ENCODE assay signal across 8 mouse cellular contexts in genomic region chr6:134917087-134917486, GRCm38 (mm10). TPM values are rescaled to one million over a fixed set of nuclear protein-coding genes. Genes with fewer than 3 reads are reported as not detected.
A peak's percentile ranks its signal among the peaks of the same experiment; 100 is the strongest.
DNase-seq lines count a peak whose midpoint lies in the region; ATAC-seq and TF ChIP-seq lines count a peak whose summit lies in the region.

No protein-coding gene starts in this region.

- peak overlapping the region; percentile 59 for H3K4me2 ChIP-seq in embryonic facial prominence, embryonic 11.5 days (ENCODE audit: low read depth, low read length)
- peak overlapping the region; percentile 75 for H3K4me2 ChIP-seq in heart, embryonic 14.5 days (ENCODE audit: low read length)
- H3K4me2 ChIP-seq in kidney, postnatal 0 days (ENCODE audit: low read length): peak overlapping the region; percentile 90
- peak overlapping the region; percentile 78 for H3K4me2 ChIP-seq in lung, embryonic 15.5 days

- no peaks in the 10 kb centered on the region; the same call in 1 of the 2 replicates for H3K4me1 ChIP-seq in embryonic facial prominence, embryonic 11.5 days (ENCODE audit: control insufficient read depth, insufficient read depth, low read length)
- H3K4me1 ChIP-seq in heart, embryonic 14.5 days (ENCODE audit: control insufficient read depth in 2 of 2, insufficient read depth in 2 of 2, low read length in 2 of 2): peaks cover 8 to 14% of the 10 kb centered on the region in 2 experiments
- H3K4me1 ChIP-seq in kidney, postnatal 0 days (replicated peaks; ENCODE audit: insufficient read depth, low read length): peaks cover 4% of the 10 kb centered on the region; the same call in 1 of the 2 replicates
- peaks cover 20% of the 10 kb centered on the region for H3K4me1 ChIP-seq in lung, embryonic 15.5 days

- TF ChIP-seq CTCF in kidney, postnatal 0 days (IDR thresholded peaks at IDR 0.05; ENCODE audit: low read depth): no peak

- DNase-seq in CD4-positive helper T cell, adult 2 months (ENCODE audit: low read depth, low spot score): peak; percentile 67
- peak; percentile 45 for DNase-seq in R1 (ENCODE audit: low read depth, low spot score)
- peak; percentile 69 for DNase-seq in embryonic facial prominence, embryonic 11.5 days (ENCODE audit: low spot score)
- DNase-seq in kidney, postnatal 0 days (ENCODE audit: low spot score): peak; percentile 92
- DNase-seq in ovary, postnatal 10 days (ENCODE audit: low spot score): peak; percentile 28
- no peak for DNase-seq in Muller cell, postnatal 12 days (ENCODE audit: inconsistent ontology term)

- H3K36me3 ChIP-seq in embryonic facial prominence, embryonic 11.5 days (replicated peaks; ENCODE audit: control insufficient read depth, insufficient read depth, low read depth, low read length): no peaks in the 10 kb centered on the region
- H3K36me3 ChIP-seq in heart, embryonic 14.5 days (ENCODE audit: control insufficient read depth, insufficient read depth, low read length): no peaks in the 10 kb centered on the region
- H3K36me3 ChIP-seq in kidney, postnatal 0 days (ENCODE audit: insufficient read depth, low read length): no peaks in the 10 kb centered on the region
- no peaks in the 10 kb centered on the region for H3K36me3 ChIP-seq in lung, embryonic 15.5 days

- no peaks in the 10 kb centered on the region for H3K9me3 ChIP-seq in embryonic facial prominence, embryonic 11.5 days (replicated peaks; ENCODE audit: control insufficient read depth, low read length)
- no peaks in the 10 kb centered on the region for H3K9me3 ChIP-seq in heart, embryonic 14.5 days (ENCODE audit: control insufficient read depth, low read length)
- no peaks in the 10 kb centered on the region for H3K9me3 ChIP-seq in kidney, postnatal 0 days (replicated peaks; ENCODE audit: low read length)
- no peaks in the 10 kb centered on the region for H3K9me3 ChIP-seq in lung, embryonic 15.5 days

- H3K4me3 ChIP-seq in embryonic facial prominence, embryonic 11.5 days (ENCODE audit: low read depth, low read length): peak overlapping the region; percentile 34
- peak overlapping the region; percentile 52 to 55 for H3K4me3 ChIP-seq in heart, embryonic 14.5 days (ENCODE audit: control insufficient read depth in 1 of 2, insufficient read depth in 1 of 2, low read depth in 1 of 2, low read length in 2 of 2)
- H3K4me3 ChIP-seq in kidney, postnatal 0 days (replicated peaks; ENCODE audit: low read depth, low read length): peak overlapping the region; percentile 40
- peak overlapping the region; percentile 48 for H3K4me3 ChIP-seq in lung, embryonic 15.5 days

- no peak overlapping the region for H3K27ac ChIP-seq in embryonic facial prominence, embryonic 11.5 days (replicated peaks; ENCODE audit: low read depth, low read length)
- peak overlapping the region in 1 of 2 experiments; percentile 61; a peak in 3 of 4 replicates for H3K27ac ChIP-seq in heart, embryonic 14.5 days (replicated peaks in 1 of 2; ENCODE audit: control insufficient read depth in 1 of 2, insufficient read depth in 1 of 2, low read depth in 2 of 2, low read length in 2 of 2)
- peak overlapping the region; percentile 81 for H3K27ac ChIP-seq in kidney, postnatal 0 days
- H3K27ac ChIP-seq in lung, embryonic 15.5 days: peak overlapping the region; percentile 71

- H3K9ac ChIP-seq in embryonic facial prominence, embryonic 11.5 days (replicated peaks; ENCODE audit: low read length): peak overlapping the region; percentile 3
- peak overlapping the region; percentile 71 for H3K9ac ChIP-seq in heart, embryonic 14.5 days (ENCODE audit: low read length)
- peak overlapping the region; percentile 68 for H3K9ac ChIP-seq in kidney, postnatal 0 days (ENCODE audit: low read depth, low read length)
- H3K9ac ChIP-seq in lung, embryonic 15.5 days: peak overlapping the region; percentile 35

- ATAC-seq in embryonic facial prominence, embryonic 11.5 days (replicated peaks; ENCODE audit: insufficient number of reproducible peaks, low FRiP score, low TSS enrichment, low read depth): no peak
- no peak for ATAC-seq in heart, embryonic 14.5 days (ENCODE audit: insufficient number of reproducible peaks, insufficient read depth, low FRiP score, low read depth)
- ATAC-seq in kidney, postnatal 0 days (replicated peaks; ENCODE audit: low FRiP score, low read depth): 0 out of 2 replicates have a peak, but pooled peaks have one; percentile 13
- ATAC-seq in lung, embryonic 15.5 days (ENCODE audit: borderline replicate concordance, extremely low read depth, low FRiP score, low TSS enrichment): 0 out of 2 replicates have a peak, but pooled peaks have one; percentile 16

- H3K27me3 ChIP-seq in embryonic facial prominence, embryonic 11.5 days (ENCODE audit: control insufficient read depth, insufficient read depth, low read length): no peaks in the 10 kb centered on the region
- H3K27me3 ChIP-seq in heart, embryonic 14.5 days (ENCODE audit: control insufficient read depth, insufficient read depth, low read length): no peaks in the 10 kb centered on the region
- H3K27me3 ChIP-seq in kidney, postnatal 0 days (ENCODE audit: insufficient read depth, low read length): no peaks in the 10 kb centered on the region
- no peaks in the 10 kb centered on the region for H3K27me3 ChIP-seq in lung, embryonic 15.5 days

- under 1% methylated on average over 11 of the region's 11 CpGs for WGBS in embryonic facial prominence, embryonic 11.5 days
- WGBS in heart, embryonic 14.5 days: 0% methylated on average over 11 of the region's 11 CpGs
- WGBS in kidney, postnatal 0 days: 2% methylated on average over 11 of the region's 11 CpGs
- under 1% methylated on average over 11 of the region's 11 CpGs for WGBS in lung, embryonic 15.5 days

RNA-seq across cellular contexts. Expression of gene Cdkn1b, which starts 3.1 kb away (rescaled TPM):
- 18.7 and 21.2 TPM in 2 replicates for polyA plus RNA-seq in embryonic facial prominence, embryonic 11.5 days (2014; fragmentation: Nextera tagmentation; extraction: Ambion mirVana)
- polyA plus RNA-seq in heart, embryonic 14.5 days (2014; fragmentation: Nextera tagmentation; extraction: Ambion mirVana): 16.3 and 21.0 TPM in 2 replicates
- 25.1 and 25.9 TPM in 2 replicates for polyA plus RNA-seq in kidney, postnatal 0 days (2015; fragmentation: Nextera tagmentation; extraction: Ambion mirVana)
- polyA plus RNA-seq in lung, embryonic 15.5 days (2015; fragmentation: Nextera tagmentation; extraction: Ambion mirVana): 18.4 and 19.3 TPM in 2 replicates

RNA-seq across cellular contexts. Expression of gene Gpr19, which starts 18.7 kb away (rescaled TPM):
- polyA plus RNA-seq in embryonic facial prominence, embryonic 11.5 days (2014; fragmentation: Nextera tagmentation; extraction: Ambion mirVana): 13.2 and 19.2 TPM in 2 replicates
- polyA plus RNA-seq in heart, embryonic 14.5 days (2014; fragmentation: Nextera tagmentation; extraction: Ambion mirVana): 9.1 TPM in 2 replicates
- 11.1 and 12.1 TPM in 2 replicates for polyA plus RNA-seq in kidney, postnatal 0 days (2015; fragmentation: Nextera tagmentation; extraction: Ambion mirVana)
- polyA plus RNA-seq in lung, embryonic 15.5 days (2015; fragmentation: Nextera tagmentation; extraction: Ambion mirVana): 9.6 and 10.7 TPM in 2 replicates

Comparison
In these comparisons a context has a peak if more than half of its experiments do, and no peak if none do; other contexts are left out.
1. ATAC-seq: peak in kidney, postnatal 0 days (single experiment) and lung, embryonic 15.5 days (single experiment); none in embryonic facial prominence, embryonic 11.5 days (single experiment) and heart, embryonic 14.5 days (single experiment).
2. H3K9ac ChIP-seq: peak in every context shown above with its lines; median percentile 71 in heart, embryonic 14.5 days; 68 in kidney, postnatal 0 days; 35 in lung, embryonic 15.5 days; 3 in embryonic facial prominence, embryonic 11.5 days.
3. Peak in every context shown above with its lines, with median percentiles within 50 percentile points of each other: H3K4me2 ChIP-seq and H3K4me3 ChIP-seq.